Mouse (Mus musculus) heart, embryonic 10.5 days (tissue): ENCODE measurements around the gene Crat. TPM values are rescaled to one million over a fixed set of nuclear protein-coding genes. Genes with fewer than 3 reads are reported as not detected.
A peak's percentile ranks its signal among the peaks of the same experiment; 100 is the strongest.

Experiments
- DNase-seq: peaks from one replicate; pipeline ENCODE4 v3.0.0-alpha.2; 2017; ENCODE audit warnings: low spot score
- H3K27ac ChIP-seq: fragments of 300-500 bp; sonication (generic); 2 replicates; pipeline ENCODE4 v1.5.1; 2016; ENCODE audit warnings: mild to moderate bottlenecking
- H3K27me3 ChIP-seq: fragments of 300-500 bp; sonication (generic); 2 replicates; pipeline ENCODE4 v1.6.1; 2016; ENCODE audit warnings: mild to moderate bottlenecking; ENCODE audit not compliant: poor library complexity, insufficient read depth, severe bottlenecking
- H3K36me3 ChIP-seq: fragments of 300-500 bp; sonication (generic); 2 replicates; pipeline ENCODE4 v1.6.1; 2016; ENCODE audit warnings: mild to moderate bottlenecking, moderate library complexity
- H3K4me1 ChIP-seq: fragments of 300-500 bp; sonication (generic); 2 replicates; pipeline ENCODE4 v1.6.1; 2016; ENCODE audit warnings: mild to moderate bottlenecking
- H3K4me3 ChIP-seq: fragments of 300-500 bp; sonication (generic); 2 replicates; pipeline ENCODE4 v1.5.1; 2016; ENCODE audit warnings: mild to moderate bottlenecking, moderate library complexity
- H3K9me3 ChIP-seq: fragments of 300-500 bp; sonication (generic); 2 replicates; pipeline ENCODE4 v1.6.1; 2016; ENCODE audit warnings: mild to moderate bottlenecking, moderate library complexity
- WGBS: fragments of 180-500 bp; shearing (Covaris S2); methylation state at CpG from one replicate; pipeline ENCODE4 v1.1.7; 2016; 5-methylcytosine and 5-hydroxymethylcytosine counted together
- microRNA-seq: library from miRNA; unstranded; fragments of <30 nt; microRNA quantifications from one replicate; pipeline ENCODE4, GENCODE M21; 2017
- polyA plus RNA-seq: library from polyadenylated mRNA; unstranded; fragments of >200 nt; fragmentation: Nextera tagmentation; extraction: Ambion mirVana; gene quantifications from 2 replicates; pipeline ENCODE4 v1.2.1, GENCODE M21; 2016

Crat gene
- polyA plus RNA-seq, 1 experiment from 2014 or later, result 36.1 TPM

DNA sequence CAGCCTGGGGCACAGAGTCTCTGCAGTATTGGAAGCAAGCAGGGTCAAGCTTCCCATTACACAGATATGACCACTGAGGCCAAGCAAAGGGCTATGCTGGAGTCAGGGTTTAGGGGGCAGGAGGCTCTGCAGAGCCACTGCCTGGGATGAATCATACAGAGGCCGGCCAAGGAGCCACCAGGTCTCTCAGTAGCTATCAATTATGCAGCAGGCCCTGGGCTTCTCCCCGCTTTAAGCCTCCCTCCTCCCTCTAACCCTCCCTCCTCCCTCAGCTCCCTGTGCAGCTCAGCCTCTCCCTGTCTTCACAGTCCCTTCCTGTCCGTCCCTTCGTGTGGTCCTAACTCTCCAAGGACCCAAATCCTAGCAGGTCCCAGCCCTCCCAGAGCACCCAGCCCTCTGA, 59.3 kb downstream of the Crat start:
- no peak for DNase-seq
- Histone ChIP-seq H3K27ac (peak overlapping the region; percentile 91; the same call in 1 of the 2 replicates), H3K36me3 (peaks cover 33% of the 10 kb centered on the region), H3K9me3 (no peaks in the 10 kb centered on the region), H3K4me1 (peaks cover 43% of the 10 kb centered on the region), H3K27me3 (no peaks in the 10 kb centered on the region), H3K4me3 (no peak overlapping the region)
- WGBS, result 45% methylated on average over 4 of the region's 4 CpGs

DNA sequence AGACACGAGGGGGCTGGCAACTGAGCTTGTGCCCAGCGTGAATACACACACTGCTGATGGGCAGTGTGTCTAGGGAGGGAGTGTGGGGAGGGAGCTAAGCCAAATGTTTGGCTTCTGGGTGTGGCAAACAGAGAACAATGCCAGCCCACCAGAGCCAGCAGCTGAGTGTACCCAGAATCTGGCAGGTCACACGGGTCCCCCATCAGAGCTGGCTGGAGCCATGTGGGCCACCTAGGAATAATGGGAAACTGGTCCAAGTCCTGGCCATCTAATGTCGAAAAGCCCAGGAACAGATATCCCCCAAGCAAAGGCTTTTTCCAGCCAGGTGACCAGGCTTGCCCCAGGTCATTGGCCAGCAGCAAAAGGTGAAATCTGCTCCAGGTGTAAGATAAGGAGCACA, 59.8 kb downstream of the Crat start:
- H3K27me3 ChIP-seq, result no peaks in the 10 kb centered on the region
- H3K9me3 ChIP-seq, result no peaks in the 10 kb centered on the region
- H3K27ac ChIP-seq, result peak overlapping the region; percentile 91
- no peak for DNase-seq
- H3K36me3 ChIP-seq, result peaks cover 33% of the 10 kb centered on the region
- H3K4me1 ChIP-seq, result peaks cover 46% of the 10 kb centered on the region
- 69% methylated on average over 4 of the region's 4 CpGs for WGBS
- no peak overlapping the region for H3K4me3 ChIP-seq

DNA sequence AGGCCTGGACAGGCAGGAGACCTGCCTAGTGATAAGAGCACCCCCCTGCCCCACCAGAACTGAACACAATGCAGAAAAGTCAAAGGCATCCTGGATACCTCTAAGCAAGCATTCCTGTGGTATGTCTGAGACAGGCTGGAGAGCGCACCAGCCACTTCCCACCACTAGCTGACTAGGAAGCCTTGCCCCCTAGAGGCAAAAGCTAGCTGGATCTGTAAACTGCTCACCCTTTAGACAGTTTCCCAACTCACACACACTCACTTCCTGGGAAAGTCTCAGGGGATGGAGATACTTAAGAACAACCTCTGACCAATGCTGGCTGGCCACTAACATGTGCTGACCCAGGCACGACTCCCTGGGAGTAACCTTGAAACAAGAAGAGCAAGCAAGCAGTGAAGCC, 64.5 kb downstream of the Crat start:
- Histone ChIP-seq H3K27ac (no peak overlapping the region), H3K4me3 (no peak overlapping the region), H3K36me3 (peaks cover 79% of the 10 kb centered on the region), H3K9me3 (no peaks in the 10 kb centered on the region), H3K27me3 (no peaks in the 10 kb centered on the region), H3K4me1 (peaks cover 20% of the 10 kb centered on the region)
- DNase-seq, result no peak
- 55% methylated on average over 2 of the region's 2 CpGs for WGBS

Small RNA genes within 50 kb of the gene (microRNA-seq; reads per million reads assigned to microRNA genes)
- gene Gm47292, result not detected

Other genes starting within 250 kb of the Crat start
- gene Endog, start 244.3 kb downstream of the Crat start, polyA plus RNA-seq, result 31.3 and 32.5 TPM in 2 replicates
- 52.1 and 72.0 TPM in 2 replicates for gene Spout1, start 237.4 kb downstream of the Crat start, polyA plus RNA-seq
- gene Kyat1, start 210.0 kb downstream of the Crat start, polyA plus RNA-seq, result 12.8 and 17.2 TPM in 2 replicates
- gene Lrrc8a, start 178.1 kb downstream of the Crat start, polyA plus RNA-seq, result 20.2 and 34.4 TPM in 2 replicates
- gene Gm28035, start 175.2 kb downstream of the Crat start, polyA plus RNA-seq, result 0.14 and 0.19 TPM in 2 replicates
- 4.4 and 5.2 TPM in 2 replicates for gene Phyhd1, start 149.6 kb downstream of the Crat start, polyA plus RNA-seq
- gene Gm28038, start 134.8 kb downstream of the Crat start, polyA plus RNA-seq, result not detected in 2 replicates
- gene Dolk, start 129.5 kb downstream of the Crat start, polyA plus RNA-seq, result 29.3 and 31.7 TPM in 2 replicates
- gene Nup188, start 129.4 kb downstream of the Crat start, polyA plus RNA-seq, result 45.2 and 46.5 TPM in 2 replicates
- 101 and 132 TPM in 2 replicates for gene Sh3glb2, start 56.5 kb downstream of the Crat start, polyA plus RNA-seq
- gene Miga2, start 51.6 kb downstream of the Crat start, polyA plus RNA-seq, result 28.2 and 35.1 TPM in 2 replicates
- 29.9 and 36.1 TPM in 2 replicates for gene Dolpp1, start 23.6 kb downstream of the Crat start, polyA plus RNA-seq
- gene Ptpa, start 226 bp upstream of the Crat start, polyA plus RNA-seq, result 129 and 140 TPM in 2 replicates
- 1.00 and 2.2 TPM in 2 replicates for gene Ier5l, start 58.4 kb upstream of the Crat start, polyA plus RNA-seq
- 1.2 and 1.4 TPM in 2 replicates for gene Cstad, start 179.2 kb upstream of the Crat start, polyA plus RNA-seq